Mouse (Mus musculus) stomach, embryonic 16.5 days (tissue): ENCODE data around the gene Rbfox2. TPM values are rescaled to one million over a fixed set of nuclear protein-coding genes. Genes with fewer than 3 reads are reported as not detected.

Source experiments
- ATAC-seq: fragments of 200-750 bp; cut with Nextera tagmentation; 2 replicates; pipeline ENCODE4 v1.8.0; 2017; ENCODE audit warnings: moderate number of reproducible peaks, moderate TSS enrichment; ENCODE audit not compliant: insufficient read depth, low FRiP score
- H3K27ac ChIP-seq: fragments of 300-500 bp; sonication (generic); 2 replicates; pipeline ENCODE4 v1.5.1; 2014; ENCODE audit warnings: low read length
- H3K27me3 ChIP-seq: fragments of 300-500 bp; sonication (generic); 2 replicates; pipeline ENCODE4 v1.6.1; 2014; ENCODE audit warnings: low read length, control low read depth, mixed read lengths; ENCODE audit not compliant: control insufficient read depth, insufficient read depth
- H3K36me3 ChIP-seq: fragments of 300-500 bp; sonication (generic); 2 replicates; pipeline ENCODE4 v1.6.1; 2014; ENCODE audit warnings: low read length; ENCODE audit not compliant: control insufficient read depth, insufficient read depth
- H3K4me1 ChIP-seq: fragments of 300-500 bp; sonication (generic); 2 replicates; pipeline ENCODE4 v1.6.1; 2014; ENCODE audit warnings: low read length, control low read depth, mixed read lengths; ENCODE audit not compliant: control insufficient read depth, insufficient read depth
- H3K4me2 ChIP-seq: fragments of 300-500 bp; sonication (generic); 2 replicates; pipeline ENCODE4 v1.6.1; 2014; ENCODE audit warnings: low read depth, low read length, mixed read lengths
- H3K4me3 ChIP-seq: fragments of 300-500 bp; sonication (generic); replicated peaks from 2 replicates; pipeline ENCODE4 v1.5.1; 2014; ENCODE audit warnings: mild to moderate bottlenecking, low read length
- H3K9ac ChIP-seq: fragments of 300-500 bp; sonication (generic); 2 replicates; pipeline ENCODE4 v1.6.1; 2014; ENCODE audit warnings: low read length
- H3K9me3 ChIP-seq: fragments of 300-500 bp; sonication (generic); replicated peaks from 2 replicates; pipeline ENCODE4 v1.6.1; 2016; ENCODE audit warnings: low read length, control low read depth; ENCODE audit not compliant: control insufficient read depth
- WGBS: fragments of 180-500 bp; shearing (Covaris S2); extraction: QIAGEN DNeasy Blood & Tissue Kit; methylation state at CpG from one replicate; pipeline ENCODE4 v1.1.7; 2014; 5-methylcytosine and 5-hydroxymethylcytosine counted together
- polyA plus RNA-seq: library from polyadenylated mRNA; unstranded; fragments of >200 nt; fragmentation: Nextera tagmentation; extraction: Ambion mirVana; gene quantifications from 2 replicates; pipeline ENCODE4 v1.2.1, GENCODE M21; 2015

Rbfox2 gene
- polyA plus RNA-seq, 1 experiment from 2014 or later = 55.7 TPM

- Histone ChIP-seq H3K36me3 (no peaks in the 10 kb centered on the region), H3K4me2 (peak overlapping the region; percentile 53), H3K4me1 (peaks cover 23% of the 10 kb centered on the region), H3K9me3 (no peaks in the 10 kb centered on the region), H3K4me3 (peak overlapping the region; percentile 28), H3K9ac (peak overlapping the region; percentile 68), H3K27ac (peak overlapping the region; percentile 91), H3K27me3 (no peaks in the 10 kb centered on the region)
- peak; percentile 61; the same call in 1 of the 2 replicates for ATAC-seq
- 28% methylated on average over 17 of the region's 17 CpGs for WGBS
These were observed 37.6 kb upstream of the Rbfox2 start for GRCm38 (mm10) chr15:77344127-77345125.

- Histone ChIP-seq H3K36me3 (no peaks in the 10 kb centered on the region), H3K4me1 (peaks cover 27% of the 10 kb centered on the region), H3K27me3 (no peaks in the 10 kb centered on the region), H3K9me3 (no peaks in the 10 kb centered on the region), H3K27ac (peak overlapping the region; percentile 91), H3K9ac (peak overlapping the region; percentile 68), H3K4me2 (peak overlapping the region; percentile 53), H3K4me3 (peak overlapping the region; percentile 28)
- peak; percentile 75 for ATAC-seq
- 4% methylated on average over 13 of the region's 13 CpGs for WGBS
These were observed 36.8 kb upstream of the Rbfox2 start for GRCm38 (mm10) chr15:77343527-77344091.

GRCm38 (mm10) chr15:77342962-77343526 is 36.2 kb upstream of the Rbfox2 start:
- Histone ChIP-seq H3K4me2 (peak overlapping the region; percentile 53), H3K27ac (peak overlapping the region; percentile 91), H3K4me1 (peaks cover 28% of the 10 kb centered on the region), H3K27me3 (no peaks in the 10 kb centered on the region), H3K9ac (peak overlapping the region; percentile 68), H3K36me3 (no peaks in the 10 kb centered on the region), H3K4me3 (peak overlapping the region; percentile 28), H3K9me3 (no peaks in the 10 kb centered on the region)
- no peak for ATAC-seq
- 31% methylated on average over 18 of the region's 18 CpGs for WGBS

- Histone ChIP-seq H3K4me1 (peaks cover 30% of the 10 kb centered on the region), H3K36me3 (no peaks in the 10 kb centered on the region), H3K9me3 (no peaks in the 10 kb centered on the region), H3K27me3 (no peaks in the 10 kb centered on the region), H3K4me3 (no peak overlapping the region), H3K4me2 (no peak overlapping the region), H3K27ac (no peak overlapping the region; the same call in 1 of the 2 replicates), H3K9ac (no peak overlapping the region)
- 89% methylated on average over 6 of the region's 6 CpGs for WGBS
- ATAC-seq = no peak
These were observed 35.2 kb upstream of the Rbfox2 start for GRCm38 (mm10) chr15:77342005-77342404.

GRCm38 (mm10) chr15:77340581-77340980 is 33.8 kb upstream of the Rbfox2 start:
- H3K4me3 ChIP-seq = no peak overlapping the region
- no peaks in the 10 kb centered on the region for H3K9me3 ChIP-seq
- H3K4me1 ChIP-seq = peaks cover 39% of the 10 kb centered on the region
- no peak overlapping the region for H3K4me2 ChIP-seq
- ATAC-seq = no peak
- H3K36me3 ChIP-seq = no peaks in the 10 kb centered on the region
- no peak overlapping the region for H3K9ac ChIP-seq
- H3K27me3 ChIP-seq = no peaks in the 10 kb centered on the region
- H3K27ac ChIP-seq = no peak overlapping the region

- Histone ChIP-seq H3K4me3 (no peak overlapping the region), H3K9ac (no peak overlapping the region), H3K27ac (peak overlapping the region; percentile 84), H3K4me2 (no peak overlapping the region), H3K36me3 (no peaks in the 10 kb centered on the region), H3K27me3 (no peaks in the 10 kb centered on the region), H3K4me1 (peaks cover 32% of the 10 kb centered on the region), H3K9me3 (no peaks in the 10 kb centered on the region)
- WGBS = 32% methylated on average over 8 of the region's 8 CpGs
- ATAC-seq = no peak
These were observed 32.2 kb upstream of the Rbfox2 start for GRCm38 (mm10) chr15:77338924-77339429.

- peaks cover 27% of the 10 kb centered on the region for H3K4me1 ChIP-seq
- peak overlapping the region; percentile 46; the same call in 1 of the 2 replicates for H3K9ac ChIP-seq
- WGBS = 55% methylated on average over 7 of the region's 7 CpGs
These were observed 31.6 kb upstream of the Rbfox2 start for GRCm38 (mm10) chr15:77338451-77338850.

GRCm38 (mm10) chr15:77337926-77338325 is 31.1 kb upstream of the Rbfox2 start:
- 72% methylated on average over 3 of the region's 3 CpGs for WGBS
- H3K27ac ChIP-seq = peak overlapping the region; percentile 86

More at GRCm38 (mm10) chr15:77338451-77338850, 31.6 kb upstream of the Rbfox2 start:
- H3K27ac ChIP-seq = peak overlapping the region; percentile 86
- H3K36me3 ChIP-seq = no peaks in the 10 kb centered on the region
- ATAC-seq = peak; percentile 78
- H3K4me3 ChIP-seq = no peak overlapping the region
- H3K4me2 ChIP-seq = peak overlapping the region; percentile 21; the same call in 1 of the 2 replicates
- H3K9me3 ChIP-seq = no peaks in the 10 kb centered on the region
- no peaks in the 10 kb centered on the region for H3K27me3 ChIP-seq

More at GRCm38 (mm10) chr15:77337926-77338325, 31.1 kb upstream of the Rbfox2 start:
- H3K9me3 ChIP-seq = no peaks in the 10 kb centered on the region
- no peaks in the 10 kb centered on the region for H3K36me3 ChIP-seq
- H3K4me1 ChIP-seq = peaks cover 22% of the 10 kb centered on the region
- no peaks in the 10 kb centered on the region for H3K27me3 ChIP-seq
- ATAC-seq = no peak
- no peak overlapping the region for H3K4me3 ChIP-seq
- peak overlapping the region; percentile 21; the same call in 1 of the 2 replicates for H3K4me2 ChIP-seq
- peak overlapping the region; percentile 46; the same call in 1 of the 2 replicates for H3K9ac ChIP-seq
